23 mouse cellular contexts compared by ENCODE assay signal in genomic region chr13:89875499-89875898, GRCm38 (mm10).
DNase-seq lines count a peak whose midpoint lies in the region; ATAC-seq and TF ChIP-seq lines count a peak whose summit lies in the region.
"Had no signal": no experiment of that assay in that cellular context is flagged by ENCODE, and none has a peak within 500 bp of the region (broad histone marks: within the 10 kb centered on the region; RNA-seq: fewer than 3 reads in every experiment).

No protein-coding gene starts in this region.

- H3K4me2 ChIP-seq in liver, embryonic 11.5 days, result no peak overlapping the region
- H3K4me2 ChIP-seq in liver, embryonic 14.5 days (ENCODE audit: low read depth), result no peak overlapping the region
- no peak overlapping the region for H3K4me2 ChIP-seq in liver, postnatal 0 days (ENCODE audit: low read depth, low read length)
- H3K4me2 ChIP-seq: embryonic facial prominence, embryonic 12.5 days; embryonic facial prominence, embryonic 15.5 days; heart, embryonic 11.5 days; hindbrain, embryonic 13.5 days had no signal

- no peak overlapping the region for H3K27ac ChIP-seq in liver, embryonic 11.5 days (ENCODE audit: low read depth, low read length)
- no peak overlapping the region for H3K27ac ChIP-seq in liver, embryonic 14.5 days
- no peak overlapping the region for H3K27ac ChIP-seq in liver, postnatal 0 days (ENCODE audit: low read depth)
- H3K27ac ChIP-seq in hindbrain, embryonic 10.5 days, result no peak overlapping the region
- H3K27ac ChIP-seq: embryonic facial prominence, embryonic 12.5 days; embryonic facial prominence, embryonic 15.5 days; gastrocnemius, adult 2 months; hindbrain, embryonic 13.5 days had no signal

- peak; percentile 82 for ATAC-seq in liver, embryonic 11.5 days (replicated peaks; ENCODE audit: low FRiP score)
- peak; percentile 82 for ATAC-seq in liver, embryonic 14.5 days (ENCODE audit: insufficient read depth)
- 0 out of 2 replicates have a peak, but pooled peaks have one; percentile 27 for ATAC-seq in liver, postnatal 0 days
- ATAC-seq: activated CD4-positive, CD25-positive, alpha-beta regulatory T cell, adult 4 months; CD4-positive, CD25-positive, alpha-beta regulatory T cell, adult 4 months; forebrain, embryonic 14.5 days; forebrain, postnatal 0 days; hindbrain, embryonic 16.5 days had no signal

- H3K4me1 ChIP-seq in liver, embryonic 11.5 days (replicated peaks; ENCODE audit: control insufficient read depth, insufficient read depth, low read length), result no peaks in the 10 kb centered on the region
- no peaks in the 10 kb centered on the region; a peak in 1 of 4 replicates for H3K4me1 ChIP-seq in liver, embryonic 14.5 days (replicated peaks; ENCODE audit: control insufficient read depth in 2 of 2, insufficient read depth in 2 of 2, low read length in 1 of 2)
- no peaks in the 10 kb centered on the region for H3K4me1 ChIP-seq in liver, postnatal 0 days (ENCODE audit: insufficient read depth)
- H3K4me1 ChIP-seq in hindbrain, embryonic 10.5 days (replicated peaks), result no peaks in the 10 kb centered on the region
- H3K4me1 ChIP-seq: embryonic facial prominence, embryonic 12.5 days; embryonic facial prominence, embryonic 15.5 days had no signal

- DNase-seq in liver, embryonic 11.5 days (ENCODE audit: low spot score), result no peak
- DNase-seq in liver, embryonic 14.5 days (ENCODE audit: low read depth in 3 of 3, low spot score in 3 of 3), result peak in 1 of 3 experiments; percentile 3
- no peak for DNase-seq in liver, postnatal 0 days
- no peak for DNase-seq in cerebellum, postnatal 25 days
- DNase-seq in hindbrain, embryonic 10.5 days (ENCODE audit: low spot score), result no peak
- no peak for DNase-seq in ovary, postnatal 10 days (ENCODE audit: low spot score)
- DNase-seq: adrenal gland, adult 8-10 months; adrenal gland, postnatal 36 days; cerebellum, adult 18-20 months; cerebellum, adult 9-10 months; cerebellum, postnatal 14 days; forebrain, postnatal 0 days; gastrocnemius, adult 2 months; gastrocnemius, postnatal 14 days; heart, adult 11 months had no signal

- no peaks in the 10 kb centered on the region for H3K27me3 ChIP-seq in liver, embryonic 11.5 days (replicated peaks; ENCODE audit: control insufficient read depth, insufficient read depth, low read length)
- H3K27me3 ChIP-seq in liver, embryonic 14.5 days (ENCODE audit: control insufficient read depth, insufficient read depth, low read length), result no peaks in the 10 kb centered on the region
- H3K27me3 ChIP-seq in liver, postnatal 0 days (ENCODE audit: insufficient read depth, low read length), result no peaks in the 10 kb centered on the region
- no peaks in the 10 kb centered on the region for H3K27me3 ChIP-seq in hindbrain, embryonic 10.5 days (ENCODE audit: insufficient read depth, poor library complexity, severe bottlenecking)
- H3K27me3 ChIP-seq: embryonic facial prominence, embryonic 12.5 days; embryonic facial prominence, embryonic 15.5 days; hindbrain, embryonic 13.5 days had no signal

- H3K4me3 ChIP-seq in liver, embryonic 11.5 days (ENCODE audit: low read depth, low read length), result no peak overlapping the region
- H3K4me3 ChIP-seq in liver, embryonic 14.5 days (ENCODE audit: insufficient read depth in 1 of 2, low read depth in 2 of 2, low read length in 2 of 2), result no peak overlapping the region
- H3K4me3 ChIP-seq in liver, postnatal 0 days (ENCODE audit: low read depth, low read length), result no peak overlapping the region
- no peak overlapping the region for H3K4me3 ChIP-seq in hindbrain, embryonic 10.5 days
- H3K4me3 ChIP-seq: embryonic facial prominence, embryonic 12.5 days; embryonic facial prominence, embryonic 15.5 days; gastrocnemius, adult 2 months; hindbrain, embryonic 13.5 days had no signal

- no peak overlapping the region for H3K9ac ChIP-seq in liver, embryonic 11.5 days (ENCODE audit: low read depth, low read length)
- no peak overlapping the region for H3K9ac ChIP-seq in liver, embryonic 14.5 days (replicated peaks)
- no peak overlapping the region for H3K9ac ChIP-seq in liver, postnatal 0 days (replicated peaks)
- H3K9ac ChIP-seq: embryonic facial prominence, embryonic 12.5 days; embryonic facial prominence, embryonic 15.5 days; forebrain, postnatal 0 days; hindbrain, embryonic 13.5 days had no signal

- TF ChIP-seq CTCF in liver, embryonic 14.5 days (IDR thresholded peaks at IDR 0.05; ENCODE audit: low read depth), result no peak
- no peak for TF ChIP-seq CTCF in liver, postnatal 0 days (IDR thresholded peaks at IDR 0.05; ENCODE audit: low read depth)

- 70% methylated on average over 4 of the region's 4 CpGs for WGBS in liver, embryonic 11.5 days
- 30% methylated on average over 4 of the region's 4 CpGs for WGBS in liver, embryonic 14.5 days (ENCODE audit: insufficient replicate concordance)
- 74% methylated on average over 4 of the region's 4 CpGs for WGBS in liver, postnatal 0 days (ENCODE audit: insufficient replicate concordance)
- 95% methylated on average over 4 of the region's 4 CpGs for WGBS in hindbrain, embryonic 10.5 days

- H3K36me3 ChIP-seq in liver, embryonic 11.5 days (ENCODE audit: control insufficient read depth, insufficient read depth, low read length), result no peaks in the 10 kb centered on the region
- H3K36me3 ChIP-seq in liver, embryonic 14.5 days (replicated peaks; ENCODE audit: control insufficient read depth, insufficient read depth, low read depth), result no peaks in the 10 kb centered on the region
- no peaks in the 10 kb centered on the region for H3K36me3 ChIP-seq in liver, postnatal 0 days (replicated peaks; ENCODE audit: insufficient read depth, low read length)
- H3K36me3 ChIP-seq in hindbrain, embryonic 10.5 days, result no peaks in the 10 kb centered on the region
- H3K36me3 ChIP-seq: embryonic facial prominence, embryonic 12.5 days; embryonic facial prominence, embryonic 15.5 days; hindbrain, embryonic 13.5 days had no signal

- no peaks in the 10 kb centered on the region for H3K9me3 ChIP-seq in liver, embryonic 11.5 days (ENCODE audit: control insufficient read depth, low read length)
- no peaks in the 10 kb centered on the region for H3K9me3 ChIP-seq in liver, embryonic 14.5 days (ENCODE audit: control insufficient read depth, low read length)
- H3K9me3 ChIP-seq in liver, postnatal 0 days (ENCODE audit: low read length), result no peaks in the 10 kb centered on the region
- H3K9me3 ChIP-seq in hindbrain, embryonic 10.5 days, result no peaks in the 10 kb centered on the region
- H3K9me3 ChIP-seq: embryonic facial prominence, embryonic 12.5 days; embryonic facial prominence, embryonic 15.5 days; hindbrain, embryonic 13.5 days had no signal

- peak; percentile 30 for TF ChIP-seq EP300 in liver, embryonic 14.5 days (IDR thresholded peaks at IDR 0.05; ENCODE audit: low read depth)
- no peak for TF ChIP-seq EP300 in liver, postnatal 0 days (IDR thresholded peaks at IDR 0.05; ENCODE audit: low read depth)

Comparison
In these comparisons a context has a peak if more than half of its experiments do, and no peak if none do; other contexts are left out.
1. ATAC-seq: peak in every context shown above with its lines; median percentile 82 in liver, embryonic 11.5 days; 82 in liver, embryonic 14.5 days; 27 in liver, postnatal 0 days.